Mouse (Mus musculus): ENCODE data around the gene Atg10. TPM values are rescaled to one million over a fixed set of nuclear protein-coding genes. Genes with fewer than 3 reads are reported as not detected.

Gene Atg10
- total and polyA plus RNA-seq, 3 experiments = 2.0 to 4.3 TPM; not detected in 1

GRCm38 (mm10) chr13:90958894-90959293 lies 264.9 kb downstream of the Atg10 start:
- Histone ChIP-seq H3K79me2 (ENCODE audit: control insufficient read depth, insufficient read depth, low read length, poor library complexity) (no peaks in the 10 kb centered on the region), H3K27ac (ENCODE audit: control insufficient read depth, low read depth, low read length) (no peak overlapping the region), H3K9me3 (replicated peaks; ENCODE audit: insufficient read depth, low read length) (no peaks in the 10 kb centered on the region), H3K4me3 (ENCODE audit: control insufficient read depth in 1 of 2, insufficient read depth in 1 of 2, low read depth in 2 of 2, low read length in 2 of 2) (no peak overlapping the region), H3K4me1 (ENCODE audit: control insufficient read depth in 1 of 2, insufficient read depth in 2 of 2, low read length in 2 of 2) (no peaks in the 10 kb centered on the region), H3K9ac (ENCODE audit: control insufficient read depth, low read depth, low read length, poor library complexity, severe bottlenecking) (no peak overlapping the region), H3K27me3 (ENCODE audit: control insufficient read depth in 1 of 2, insufficient read depth in 2 of 2, low read length in 2 of 2) (no peaks in the 10 kb centered on the region), H3K36me3 (ENCODE audit: control insufficient read depth in 1 of 2, insufficient read depth in 2 of 2, low read length in 2 of 2) (no peaks in the 10 kb centered on the region)
- no peak for DNase-seq (ENCODE audit: low read depth, low spot score)
- TF ChIP-seq CTCF (IDR thresholded peaks at IDR 0.05 in 2 of 3, conservative IDR thresholded peaks at IDR 0.05 in 1 of 3; ENCODE audit: control insufficient read depth in 1 of 3, insufficient read depth in 1 of 3, low read depth in 2 of 3, low read length in 3 of 3, poor library complexity in 1 of 3, severe bottlenecking in 1 of 3) (no peak), ZC3H11A (IDR thresholded peaks at IDR 0.05; ENCODE audit: low read depth, low read length) (no peak), HCFC1 (IDR thresholded peaks at IDR 0.05; ENCODE audit: low read depth, low read length) (no peak)

GRCm38 (mm10) chr13:90939600-90939999 lies 284.2 kb downstream of the Atg10 start:
- Histone ChIP-seq H3K4me1 (ENCODE audit: control insufficient read depth in 1 of 2, insufficient read depth in 2 of 2, low read length in 2 of 2) (peaks cover 2 to 10% of the 10 kb centered on the region in 2 experiments; a peak in 3 of 4 replicates), H3K9ac (ENCODE audit: control insufficient read depth, low read depth, low read length, poor library complexity, severe bottlenecking) (peak overlapping the region; percentile 28; the same call in 1 of the 2 replicates), H3K79me2 (ENCODE audit: control insufficient read depth, insufficient read depth, low read length, poor library complexity) (no peaks in the 10 kb centered on the region), H3K27me3 (ENCODE audit: control insufficient read depth in 1 of 2, insufficient read depth in 2 of 2, low read length in 2 of 2) (no peaks in the 10 kb centered on the region), H3K9me3 (replicated peaks; ENCODE audit: insufficient read depth, low read length) (no peaks in the 10 kb centered on the region), H3K4me3 (ENCODE audit: control insufficient read depth in 1 of 2, insufficient read depth in 1 of 2, low read depth in 2 of 2, low read length in 2 of 2) (peak overlapping the region in 1 of 2 experiments; percentile 30; a peak in 1 of 4 replicates), H3K27ac (ENCODE audit: control insufficient read depth, low read depth, low read length) (peak overlapping the region; percentile 69), H3K36me3 (ENCODE audit: control insufficient read depth in 1 of 2, insufficient read depth in 2 of 2, low read length in 2 of 2) (peaks cover 0 to 11% of the 10 kb centered on the region in 2 experiments; a peak in 2 of 4 replicates)
- TF ChIP-seq POLR2AphosphoS2 (IDR thresholded peaks at IDR 0.05; ENCODE audit: low read length) = no peak
- no peak for TF ChIP-seq POLR2AphosphoS5 (IDR thresholded peaks at IDR 0.05; ENCODE audit: borderline replicate concordance, low read depth, low read length)
- TF ChIP-seq SIN3A (IDR thresholded peaks at IDR 0.05; ENCODE audit: low read length) = no peak
- no peak for TF ChIP-seq USF2 (IDR thresholded peaks at IDR 0.05; ENCODE audit: borderline replicate concordance in 1 of 2, insufficient read depth in 1 of 2, low read depth in 1 of 2, low read length in 2 of 2)
- no peak for TF ChIP-seq TBP (IDR thresholded peaks at IDR 0.05; ENCODE audit: low read depth, low read length)
- TF ChIP-seq BHLHE40 (IDR thresholded peaks at IDR 0.05; ENCODE audit: borderline replicate concordance, low read depth, low read length) = no peak
- TF ChIP-seq TCF12 (IDR thresholded peaks at IDR 0.05; ENCODE audit: low read depth, low read length) = no peak
- no peak for TF ChIP-seq ELF1 (IDR thresholded peaks at IDR 0.05; ENCODE audit: low read depth, low read length)
- no peak for TF ChIP-seq MAX (IDR thresholded peaks at IDR 0.05; ENCODE audit: low read length)
- TF ChIP-seq MEF2A (IDR thresholded peaks at IDR 0.05; ENCODE audit: extremely low read depth, insufficient replicate concordance, low read depth, low read length, poor library complexity, severe bottlenecking) = no peak
- TF ChIP-seq GABPA (IDR thresholded peaks at IDR 0.05; ENCODE audit: low read depth, low read length) = no peak
- no peak for TF ChIP-seq JUND (IDR thresholded peaks at IDR 0.05; ENCODE audit: low read depth, low read length)
- no peak for TF ChIP-seq NRF1 (IDR thresholded peaks at IDR 0.05; ENCODE audit: insufficient read depth, low read depth, low read length, poor library complexity, severe bottlenecking)
- no peak for TF ChIP-seq ZC3H11A (IDR thresholded peaks at IDR 0.05; ENCODE audit: low read depth, low read length)
- TF ChIP-seq CHD2 (IDR thresholded peaks at IDR 0.05; ENCODE audit: low read length) = no peak
- TF ChIP-seq UBTF (IDR thresholded peaks at IDR 0.05; ENCODE audit: borderline replicate concordance, insufficient read depth, low read depth, low read length) = no peak
- no peak for TF ChIP-seq MAZ (IDR thresholded peaks at IDR 0.05; ENCODE audit: low read depth, low read length)
- TF ChIP-seq E2F4 (IDR thresholded peaks at IDR 0.05; ENCODE audit: borderline replicate concordance, low read depth, low read length) = no peak
- no peak for TF ChIP-seq KAT2A (conservative IDR thresholded peaks at IDR 0.05; ENCODE audit: low read depth, low read length)
- TF ChIP-seq CHD1 (IDR thresholded peaks at IDR 0.05; ENCODE audit: low read depth, low read length) = no peak
- DNase-seq (ENCODE audit: low read depth, low spot score) = no peak

Measured in MEL (cell line).